Mouse (Mus musculus): ENCODE measurements at regions not wholly inside any gene's neighbourhood (a gene's known extent, or its start where the extent isn't known, plus 50 kb on each side); places are given as distances from the start of the nearest gene placed in this dataset.

DNA sequence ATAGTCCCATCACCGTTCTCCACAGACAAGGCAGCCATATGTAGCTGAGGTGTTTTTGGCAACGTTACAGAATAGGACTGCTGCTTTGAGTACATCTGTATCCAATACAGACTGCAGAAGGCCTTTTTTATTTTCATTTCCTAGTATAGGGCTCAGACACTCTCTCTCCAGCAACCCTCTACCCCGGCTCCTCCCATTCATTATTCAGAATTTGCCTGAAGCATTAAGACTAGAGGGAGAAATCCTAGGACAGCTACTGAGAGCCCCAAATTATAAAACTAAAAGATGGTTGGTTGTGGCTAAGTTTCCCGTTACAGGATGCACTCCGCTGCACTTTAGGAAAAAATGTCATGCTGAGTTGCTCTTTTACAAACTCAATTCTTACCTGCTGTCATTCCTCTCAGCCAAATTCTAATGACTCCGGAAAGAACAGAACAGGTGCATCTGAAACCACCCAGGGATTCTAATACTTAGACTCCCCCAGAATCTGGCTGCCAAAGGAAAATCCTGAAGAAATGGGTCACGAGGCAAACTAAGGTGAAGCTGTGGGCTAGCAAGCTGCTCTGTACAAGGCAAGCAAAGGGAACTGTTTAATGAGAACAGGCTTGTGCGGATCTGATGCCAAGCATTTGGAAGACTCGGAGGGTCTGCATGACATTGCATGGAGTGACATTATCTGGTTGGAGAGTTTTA lies 189.1 kb upstream of the Dph6 start:
- no peak for DNase-seq

GRCm38 (mm10) chr2:114844389-114844771 lies 189.6 kb upstream of the Dph6 start:
- no peak for DNase-seq

GRCm38 (mm10) chr2:114848439-114848838 lies 193.7 kb upstream of the Dph6 start:
- DNase-seq = no peak

- DNase-seq = no peak
Measured at GRCm38 (mm10) chr2:114848914-114849313, 194.2 kb upstream of the Dph6 start.

- DNase-seq = peak; percentile 41 to 76
Measured at GRCm38 (mm10) chr2:114853715-114854530, 199.2 kb upstream of the Dph6 start.

DNA sequence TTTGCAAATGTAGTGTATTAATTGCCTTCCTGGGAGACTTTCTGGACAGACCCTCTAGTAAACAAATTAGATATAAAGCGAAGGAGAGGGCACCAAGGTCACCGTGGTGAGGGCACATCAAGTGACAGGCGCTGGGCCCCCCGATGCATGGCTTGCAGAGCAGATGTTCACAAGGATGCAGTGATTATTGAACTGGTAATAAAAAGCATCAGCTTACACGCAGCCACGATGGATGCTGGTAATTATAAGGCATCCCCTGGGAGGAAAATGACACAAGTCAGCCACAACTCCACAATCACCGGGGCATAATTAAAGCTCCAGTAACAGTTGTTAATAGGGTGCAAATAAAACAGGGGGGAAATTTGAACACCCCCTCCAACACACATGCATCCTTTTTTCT lies 217.5 kb upstream of the Dph6 start:
- no peak for DNase-seq

DNA sequence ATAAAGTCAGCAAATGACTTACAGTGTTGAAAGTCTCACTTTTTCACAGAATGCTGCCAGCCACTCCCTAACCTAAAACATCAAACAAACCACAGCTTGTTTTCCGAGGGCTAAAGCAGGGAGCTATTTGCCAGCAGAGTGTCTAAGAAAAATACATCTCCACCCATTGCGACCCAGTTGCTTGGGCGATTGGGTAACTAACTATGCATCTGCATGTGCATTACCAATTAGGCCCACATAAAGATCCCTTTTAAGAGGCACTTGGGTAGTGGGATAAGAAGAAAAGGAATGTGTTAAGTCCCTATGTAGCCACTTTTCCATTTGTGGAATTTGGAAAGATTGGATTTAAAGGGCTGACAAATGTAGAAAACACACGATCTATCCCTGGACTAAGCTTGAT lies 218.3 kb upstream of the Dph6 start:
- no peak for DNase-seq

DNA sequence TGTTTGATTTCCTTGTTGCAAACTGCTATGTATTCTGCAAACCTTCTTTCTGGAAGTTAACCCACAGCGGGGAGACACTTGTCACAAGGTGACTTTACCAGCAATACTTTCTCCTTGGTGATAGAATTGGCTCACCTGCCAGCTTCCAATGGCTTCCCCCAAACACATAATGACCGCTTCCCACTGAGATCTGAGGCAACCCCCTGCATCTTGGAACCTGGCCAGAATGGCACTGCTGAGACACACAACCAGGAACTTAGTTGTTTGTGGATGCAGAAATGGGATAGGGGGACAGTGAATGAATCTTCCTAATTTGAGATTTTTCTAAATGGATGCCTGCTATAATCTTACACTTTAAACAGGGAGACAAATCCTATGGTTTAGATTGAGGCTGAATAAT lies 224.3 kb upstream of the Dph6 start:
- DNase-seq = no peak

DNA sequence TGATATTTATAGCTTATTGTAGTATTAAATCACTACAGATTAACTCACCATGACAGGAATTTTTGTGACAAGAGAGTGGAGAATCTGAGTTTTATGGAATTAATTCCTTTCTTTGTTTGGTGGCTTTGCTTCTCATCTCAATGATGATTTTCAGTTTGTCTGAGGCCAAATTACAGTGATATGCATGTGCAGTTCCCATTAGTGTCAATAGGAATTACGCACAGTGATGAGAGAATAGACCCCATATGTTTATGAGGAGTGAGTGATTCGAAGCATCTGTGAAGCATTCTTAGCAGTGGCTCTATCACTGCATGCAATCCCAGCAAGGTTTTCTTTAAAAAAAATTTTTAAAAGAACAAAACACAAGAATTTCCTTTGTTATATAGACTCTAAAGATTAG lies 225.0 kb upstream of the Dph6 start:
- DNase-seq = no peak

DNA sequence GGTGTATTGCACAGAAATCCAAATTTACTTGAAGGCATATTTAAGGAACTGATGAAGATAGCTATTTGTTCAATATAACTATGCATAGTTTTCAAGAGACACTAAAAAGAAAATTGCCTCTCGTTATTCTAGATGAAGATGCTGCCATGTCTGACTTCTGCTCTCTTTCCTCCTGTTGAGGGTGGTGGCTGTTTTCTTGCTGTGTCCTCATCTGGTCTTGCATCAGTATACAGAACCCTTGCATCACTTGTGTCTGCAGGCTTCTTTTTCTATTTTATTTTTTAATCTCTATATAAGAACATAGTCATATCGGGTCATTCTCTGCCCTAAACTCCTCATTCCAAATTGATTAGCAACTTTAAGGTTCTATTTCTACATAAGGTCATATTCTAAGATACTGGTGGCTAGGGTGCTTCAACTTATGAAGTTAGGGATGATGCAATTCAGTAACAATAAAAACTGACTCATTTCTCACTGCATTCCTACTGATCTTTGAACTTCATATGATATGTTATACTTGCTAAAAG lies 231.0 kb upstream of the Dph6 start:
- no peak for DNase-seq

DNA sequence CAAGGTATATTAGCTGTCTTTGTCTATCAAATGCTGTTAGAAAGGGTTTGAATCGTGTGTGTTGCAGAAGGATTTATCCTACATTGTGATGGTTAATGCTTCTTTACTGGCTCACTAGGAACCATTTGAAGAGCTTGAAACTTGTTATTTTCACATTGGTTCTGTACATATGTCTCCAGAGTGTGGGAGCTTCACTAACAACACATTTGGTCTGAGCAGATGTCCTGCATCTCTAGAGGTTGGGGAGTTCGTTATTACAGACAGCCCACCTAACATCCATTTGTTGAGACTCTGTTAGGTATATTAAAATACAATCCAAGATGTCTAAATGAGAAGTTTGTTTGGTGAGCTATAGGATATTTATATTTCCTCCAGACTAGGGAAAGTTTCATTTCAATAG lies 244.0 kb upstream of the Dph6 start:
- no peak for DNase-seq

- no peak for DNase-seq
Measured at GRCm38 (mm10) chr2:114911845-114912500, 257.2 kb upstream of the Dph6 start.

GRCm38 (mm10) chr2:114915025-114915690 lies 260.4 kb upstream of the Dph6 start:
- no peak for DNase-seq

- DNase-seq = no peak
Measured at GRCm38 (mm10) chr2:114918420-114919332, 263.9 kb upstream of the Dph6 start.

DNA sequence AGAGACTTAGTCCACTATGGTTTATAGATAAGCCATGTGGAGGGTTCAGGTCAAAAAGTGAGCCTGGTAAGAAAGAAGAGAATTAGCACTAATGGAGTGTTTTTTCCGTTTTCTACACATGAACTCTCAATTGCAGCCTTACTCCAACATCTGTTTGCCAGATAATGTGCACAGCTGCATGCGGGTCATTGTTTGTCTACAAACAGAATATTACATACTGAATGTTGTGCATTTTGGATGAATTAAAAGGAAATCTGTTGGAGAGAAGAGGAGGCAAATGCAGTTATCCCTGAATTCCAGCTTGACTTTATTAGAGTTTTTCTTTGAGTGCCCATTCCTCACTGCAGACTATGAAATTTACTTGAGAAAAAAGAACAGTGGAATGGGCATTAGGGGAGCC lies 269.1 kb upstream of the Dph6 start:
- DNase-seq = no peak

DNA sequence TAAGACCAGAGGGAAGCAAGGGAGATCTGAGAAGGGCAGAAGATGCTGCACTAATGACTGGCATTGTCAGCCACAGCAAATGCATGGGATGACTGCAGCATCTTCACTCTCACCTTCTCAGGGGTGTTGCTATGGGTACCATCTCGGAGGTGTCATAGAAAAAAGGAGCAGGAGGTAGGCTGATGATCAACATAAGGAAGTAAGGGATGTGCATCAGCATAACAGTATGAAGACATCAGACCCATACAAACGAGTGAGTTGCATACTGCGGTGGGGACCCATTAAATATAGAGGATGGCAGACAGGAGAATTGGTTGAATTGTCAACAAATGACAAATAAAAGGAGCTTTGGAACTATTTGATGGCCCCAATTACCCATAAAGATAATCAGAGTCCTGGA lies 280.7 kb upstream of the Dph6 start:
- no peak for DNase-seq

DNA sequence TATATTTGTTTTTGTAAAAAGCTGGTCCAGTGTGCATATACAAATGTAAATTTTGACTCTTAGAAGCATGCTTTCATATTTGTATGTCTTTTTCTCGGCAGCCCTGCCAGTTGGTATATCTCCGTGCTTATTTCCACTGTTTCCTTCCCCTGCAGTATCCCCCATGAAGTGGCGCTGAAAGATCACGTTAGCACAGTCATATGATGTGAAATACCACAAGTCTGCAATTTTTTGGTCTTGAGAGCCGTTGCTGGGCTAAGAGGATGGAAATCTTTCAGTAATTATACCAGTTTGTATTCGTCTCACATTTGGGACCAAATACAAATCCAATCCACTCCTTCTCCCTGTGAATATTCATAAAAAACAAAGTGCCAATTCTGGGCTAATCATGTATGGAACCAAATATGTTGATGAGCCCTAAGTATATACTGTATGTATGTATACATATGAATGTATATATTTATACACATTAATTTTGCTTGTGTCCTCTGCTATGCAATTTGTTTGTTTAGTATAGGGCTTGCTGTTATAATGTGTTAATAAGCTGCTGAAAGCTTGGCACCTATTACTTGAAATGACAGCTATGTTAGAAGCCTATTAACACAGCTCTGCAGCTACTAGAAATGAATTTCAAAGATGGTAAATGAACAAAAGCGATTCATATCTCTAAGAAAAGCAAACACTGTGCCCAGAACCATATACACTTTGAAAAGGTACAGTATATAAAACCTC lies 283.8 kb upstream of the Dph6 start:
- no peak for DNase-seq

- DNase-seq = no peak
Measured at GRCm38 (mm10) chr2:114966111-114966510, 311.3 kb upstream of the Dph6 start.

GRCm38 (mm10) chr2:114968651-114969050 lies 313.9 kb upstream of the Dph6 start:
- no peak for DNase-seq

- DNase-seq = no peak
Measured at GRCm38 (mm10) chr2:114993419-114993818, 338.7 kb upstream of the Dph6 start.

- no peak for DNase-seq
Measured at GRCm38 (mm10) chr2:114993882-114994281, 339.1 kb upstream of the Dph6 start.
